Mouse (Mus musculus): Measurements from ENCODE around the gene Stag2. TPM values are rescaled to one million over a fixed set of nuclear protein-coding genes. Genes with fewer than 3 reads are reported as not detected.

Stag2 gene
- polyA plus RNA-seq (2012; rRNA removed) (10.3 and 21.3 TPM in 2 replicates), polyA plus RNA-seq (2014; fragmentation: Nextera tagmentation; extraction: Ambion mirVana) (39.5 and 39.6 TPM in 2 replicates)

GRCm38 (mm10) chrX:42148788-42149556, at the start of gene Stag2:
TSS of gene Stag2 (plus strand) at chrX:42149317.
- peak within 1 kb of the TSS; percentile 85 to 94 for H3K4me3 ChIP-seq (ENCODE audit: insufficient read depth in 1 of 2, low read depth in 2 of 2, low read length in 2 of 2)
- peak within 1 kb of the TSS; percentile 90 for H3K27ac ChIP-seq
- TF ChIP-seq CTCF (IDR thresholded peaks at IDR 0.05; ENCODE audit: low read depth) (peak; percentile 78), EP300 (IDR thresholded peaks at IDR 0.05; ENCODE audit: low read depth) (no peak)
- H3K27me3 ChIP-seq (ENCODE audit: control insufficient read depth, insufficient read depth, low read length): no peaks in the 10 kb centered on the region
- 9% methylated on average over 56 of the region's 76 CpGs for WGBS (ENCODE audit: insufficient replicate concordance)
- H3K36me3 ChIP-seq (replicated peaks; ENCODE audit: control insufficient read depth, insufficient read depth, low read depth): no peaks in the 10 kb centered on the region
- H3K4me1 ChIP-seq (replicated peaks; ENCODE audit: control insufficient read depth in 2 of 2, insufficient read depth in 2 of 2, low read length in 1 of 2): peaks cover 2 to 6% of the 10 kb centered on the region in 2 experiments; a peak in 2 of 4 replicates
- peak within 1 kb of the TSS; percentile 91 for H3K9ac ChIP-seq (replicated peaks)
- H3K4me2 ChIP-seq (ENCODE audit: low read depth): peak within 1 kb of the TSS; percentile 75
- ATAC-seq (ENCODE audit: insufficient read depth) (peak; percentile 81), DNase-seq (ENCODE audit: low read depth in 3 of 3, low spot score in 3 of 3) (peak; percentile 75 to 77 (median 76))
- no peaks in the 10 kb centered on the region for H3K9me3 ChIP-seq (ENCODE audit: control insufficient read depth, low read length)

- H3K4me1 ChIP-seq (replicated peaks; ENCODE audit: control insufficient read depth in 2 of 2, insufficient read depth in 2 of 2, low read length in 1 of 2): no peaks in the 10 kb centered on the region
- H3K4me2 ChIP-seq (ENCODE audit: low read depth): no peak overlapping the region
- peaks cover 15% of the 10 kb centered on the region; the same call in 1 of the 2 replicates for H3K36me3 ChIP-seq (replicated peaks; ENCODE audit: control insufficient read depth, insufficient read depth, low read depth)
- H3K27ac ChIP-seq: no peak overlapping the region
- no peak for DNase-seq (ENCODE audit: low read depth in 3 of 3, low spot score in 3 of 3)
- no peak for TF ChIP-seq EP300 (IDR thresholded peaks at IDR 0.05; ENCODE audit: low read depth)
- TF ChIP-seq CTCF (IDR thresholded peaks at IDR 0.05; ENCODE audit: low read depth): no peak
- 81% methylated on average over 6 of the region's 6 CpGs for WGBS (ENCODE audit: insufficient replicate concordance)
- no peaks in the 10 kb centered on the region for H3K9me3 ChIP-seq (ENCODE audit: control insufficient read depth, low read length)
- no peak overlapping the region for H3K4me3 ChIP-seq (ENCODE audit: insufficient read depth in 1 of 2, low read depth in 2 of 2, low read length in 2 of 2)
- no peak for ATAC-seq (ENCODE audit: insufficient read depth)
- no peak overlapping the region for H3K9ac ChIP-seq (replicated peaks)
- H3K27me3 ChIP-seq (ENCODE audit: control insufficient read depth, insufficient read depth, low read length): no peaks in the 10 kb centered on the region
Observed at GRCm38 (mm10) chrX:42107137-42107536, 42.0 kb upstream of the Stag2 start.

DNA sequence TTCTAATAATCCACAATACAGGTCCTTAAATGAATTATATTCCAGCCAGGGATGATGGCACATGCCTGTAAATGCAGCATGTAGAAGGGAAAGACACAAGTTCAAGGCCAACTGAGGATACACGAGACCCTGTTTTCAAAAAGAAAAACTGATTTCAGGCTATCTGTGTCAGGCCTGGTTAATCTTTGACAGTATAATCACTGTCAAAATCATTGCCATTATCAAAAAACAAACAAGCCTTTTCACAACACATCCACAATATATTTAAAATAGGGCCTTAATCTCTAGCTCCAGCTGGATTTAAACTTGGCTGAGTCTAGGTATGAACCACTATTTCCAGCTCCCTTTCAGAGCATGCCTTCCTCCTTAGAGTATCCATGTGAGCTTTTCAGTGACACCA, 38.5 kb upstream of the Stag2 start:
- Histone ChIP-seq H3K4me2 (ENCODE audit: low read depth) (no peak overlapping the region), H3K4me3 (ENCODE audit: insufficient read depth in 1 of 2, low read depth in 2 of 2, low read length in 2 of 2) (no peak overlapping the region), H3K4me1 (replicated peaks; ENCODE audit: control insufficient read depth in 2 of 2, insufficient read depth in 2 of 2, low read length in 1 of 2) (no peaks in the 10 kb centered on the region), H3K27ac (no peak overlapping the region), H3K27me3 (ENCODE audit: control insufficient read depth, insufficient read depth, low read length) (no peaks in the 10 kb centered on the region), H3K36me3 (replicated peaks; ENCODE audit: control insufficient read depth, insufficient read depth, low read depth) (peaks cover 6% of the 10 kb centered on the region; the same call in 1 of the 2 replicates), H3K9me3 (ENCODE audit: control insufficient read depth, low read length) (no peaks in the 10 kb centered on the region), H3K9ac (replicated peaks) (no peak overlapping the region)
- no peak for DNase-seq (ENCODE audit: low read depth in 3 of 3, low spot score in 3 of 3)
- no peak for TF ChIP-seq EP300 (IDR thresholded peaks at IDR 0.05; ENCODE audit: low read depth)
- TF ChIP-seq CTCF (IDR thresholded peaks at IDR 0.05; ENCODE audit: low read depth): no peak
- no peak for ATAC-seq (ENCODE audit: insufficient read depth)
- 50% methylated on average over 1 of the region's 1 CpGs for WGBS (ENCODE audit: insufficient replicate concordance)

DNA sequence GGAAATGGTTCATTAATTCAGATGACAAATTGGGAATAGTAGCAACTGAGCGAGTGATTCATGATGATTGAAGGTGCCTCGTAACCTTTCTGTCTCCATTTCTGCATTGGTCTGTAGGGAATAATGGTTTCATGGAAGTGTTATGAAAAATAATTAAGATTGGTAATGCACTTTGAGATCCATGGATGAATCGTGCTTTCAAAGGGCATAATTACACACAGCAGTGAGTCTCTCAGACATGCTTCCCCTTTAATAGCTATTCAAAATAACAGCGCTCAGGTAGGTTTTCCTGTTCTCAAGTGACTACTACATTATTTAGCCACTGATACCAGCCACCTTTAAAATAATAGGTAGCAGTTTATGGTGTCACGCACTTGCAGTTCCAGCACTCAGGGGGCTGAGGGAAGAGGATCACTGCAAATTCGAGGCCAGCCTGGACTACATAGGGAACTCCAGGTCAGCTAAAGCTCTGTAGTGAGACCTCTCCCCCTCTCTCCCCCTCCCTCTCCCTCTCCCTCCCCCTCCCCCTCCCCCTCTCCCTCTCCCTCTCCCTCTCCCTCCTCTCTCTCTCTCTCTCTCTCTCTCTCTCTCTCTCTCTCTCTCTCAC, 29.6 kb upstream of the Stag2 start:
- no peak overlapping the region for H3K4me3 ChIP-seq (ENCODE audit: insufficient read depth in 1 of 2, low read depth in 2 of 2, low read length in 2 of 2)
- TF ChIP-seq CTCF (IDR thresholded peaks at IDR 0.05; ENCODE audit: low read depth) (no peak), EP300 (IDR thresholded peaks at IDR 0.05; ENCODE audit: low read depth) (no peak)
- no peaks in the 10 kb centered on the region for H3K27me3 ChIP-seq (ENCODE audit: control insufficient read depth, insufficient read depth, low read length)
- H3K36me3 ChIP-seq (replicated peaks; ENCODE audit: control insufficient read depth, insufficient read depth, low read depth): no peaks in the 10 kb centered on the region
- H3K9me3 ChIP-seq (ENCODE audit: control insufficient read depth, low read length): no peaks in the 10 kb centered on the region
- DNase-seq (ENCODE audit: low read depth in 3 of 3, low spot score in 3 of 3) (no peak), ATAC-seq (ENCODE audit: insufficient read depth) (no peak)
- 71% methylated on average over 6 of the region's 6 CpGs for WGBS (ENCODE audit: insufficient replicate concordance)
- H3K27ac ChIP-seq: no peak overlapping the region
- no peak overlapping the region for H3K4me2 ChIP-seq (ENCODE audit: low read depth)
- no peak overlapping the region for H3K9ac ChIP-seq (replicated peaks)
- no peaks in the 10 kb centered on the region for H3K4me1 ChIP-seq (replicated peaks; ENCODE audit: control insufficient read depth in 2 of 2, insufficient read depth in 2 of 2, low read length in 1 of 2)
